Mouse (Mus musculus) liver, adult 2 months (tissue): ENCODE results near the gene Mylk.

Experiments
- CTCF ChIP-seq: fragments of 200-500 bp; IDR thresholded peaks from 2 replicates; pipeline ENCODE4 v1.5.1; 2011; ENCODE audit warnings: low read depth, low read length, control low read depth
- POLR2A ChIP-seq: fragments of 200-500 bp; IDR thresholded peaks from 2 replicates; pipeline ENCODE4 v1.6.1; 2011; ENCODE audit warnings: low read length, control low read depth; ENCODE audit not compliant: insufficient read depth; ENCODE audit errors: extremely low read depth

- TF ChIP-seq CTCF (no peak), POLR2A (no peak)
Observed at GRCm38 (mm10) chr16:34960866-34961582, 216.0 kb downstream of the Mylk start.
